Mouse (Mus musculus): ENCODE measurements at regions not wholly inside any gene's neighbourhood (a gene's known extent, or its start where the extent isn't known, plus 50 kb on each side); places are given as distances from the start of the nearest gene placed in this dataset.

DNA sequence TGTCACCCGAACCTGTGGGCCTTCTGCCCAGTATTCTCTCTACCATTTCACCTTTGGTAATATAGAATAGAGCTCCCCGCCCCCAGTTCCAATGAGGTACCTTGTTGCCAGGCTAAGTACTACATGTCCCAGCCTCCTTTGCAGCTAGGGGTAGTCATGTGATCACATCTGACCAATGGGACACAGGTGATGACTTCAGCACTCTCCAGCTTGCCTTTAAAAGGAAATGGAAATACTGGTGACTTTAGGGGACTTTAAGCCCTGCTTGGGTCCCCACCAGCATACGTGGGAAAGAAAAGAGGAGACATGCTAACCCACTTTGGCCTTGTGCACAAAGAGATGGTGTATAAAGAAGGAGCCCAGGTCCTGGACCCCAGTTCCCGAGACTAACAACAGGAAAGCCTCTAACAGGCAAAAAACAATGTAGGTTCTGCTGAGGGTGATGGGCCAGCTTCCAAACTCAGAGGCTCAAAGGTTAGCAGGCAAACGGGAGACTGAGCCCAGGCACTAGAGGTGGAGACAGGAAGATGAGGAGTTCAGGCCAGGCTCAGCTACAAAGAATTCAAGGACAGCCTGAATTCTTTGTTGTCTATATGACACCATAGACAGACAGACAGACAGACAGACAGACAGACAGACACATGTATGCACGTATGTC, 103.5 kb downstream of the 1700001O22Rik start:
- DNase-seq (ENCODE audit: extremely low spot score, low spot score) = peak; percentile 67

DNA sequence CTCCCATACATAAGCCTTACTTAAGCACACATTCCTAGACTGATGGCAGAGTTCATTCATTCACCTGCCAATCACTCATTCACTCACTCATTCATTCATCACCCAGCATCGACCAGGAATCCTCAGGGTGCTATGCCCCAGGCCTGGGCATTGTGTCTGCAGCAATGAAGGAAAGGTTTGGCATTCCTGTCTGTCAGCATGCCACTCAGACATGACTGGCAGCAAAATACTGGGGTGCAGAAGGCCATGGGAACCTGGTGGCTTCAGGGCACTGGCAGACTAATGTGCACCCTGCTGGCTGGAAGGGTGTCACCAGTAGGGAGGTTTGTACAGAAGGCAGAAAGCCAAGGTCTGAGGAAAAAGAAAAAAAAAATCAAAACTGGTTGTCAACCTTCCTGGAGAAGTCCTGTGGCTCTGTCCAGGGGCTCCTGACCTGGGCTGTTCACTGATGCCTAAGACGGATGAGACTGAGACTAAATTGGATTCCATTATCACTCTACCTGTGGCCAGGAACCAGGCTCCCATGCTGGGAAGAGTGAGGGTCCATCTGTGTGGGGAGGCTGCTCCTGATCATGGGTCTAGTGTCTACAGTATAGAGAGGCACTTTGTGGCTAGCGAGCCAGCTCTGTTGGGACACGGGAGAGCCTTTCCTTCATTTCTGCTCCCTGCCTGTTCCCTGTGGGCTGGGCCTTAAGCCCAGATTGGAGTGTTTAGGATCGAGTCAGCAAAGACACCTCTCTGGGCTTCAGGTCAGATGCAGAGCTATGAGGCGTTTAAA, 104.1 kb downstream of the Cstad start:
- no peak for DNase-seq (ENCODE audit: extremely low spot score, low spot score)

DNA sequence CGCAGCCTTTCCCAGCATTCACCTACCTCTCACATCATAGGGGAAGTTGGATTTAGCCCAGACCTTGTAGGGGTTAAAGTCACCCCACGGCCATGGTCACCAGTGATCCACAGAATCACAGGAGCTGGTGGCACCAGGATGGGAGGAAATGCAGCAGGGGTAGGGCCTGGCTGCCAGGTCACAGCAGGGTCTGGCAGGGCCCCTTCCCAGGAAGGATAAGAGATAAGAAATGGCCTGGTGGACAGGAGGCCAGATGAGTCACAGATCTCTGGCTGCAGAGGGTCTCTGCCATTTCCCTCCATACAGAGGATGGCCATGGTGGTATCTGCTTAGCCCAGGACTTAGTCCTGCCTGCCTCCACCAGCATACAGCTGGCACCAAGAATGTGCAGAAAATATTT, 103.0 kb downstream of the Cstad start:
- no peak for DNase-seq (ENCODE audit: extremely low spot score, low spot score)

DNA sequence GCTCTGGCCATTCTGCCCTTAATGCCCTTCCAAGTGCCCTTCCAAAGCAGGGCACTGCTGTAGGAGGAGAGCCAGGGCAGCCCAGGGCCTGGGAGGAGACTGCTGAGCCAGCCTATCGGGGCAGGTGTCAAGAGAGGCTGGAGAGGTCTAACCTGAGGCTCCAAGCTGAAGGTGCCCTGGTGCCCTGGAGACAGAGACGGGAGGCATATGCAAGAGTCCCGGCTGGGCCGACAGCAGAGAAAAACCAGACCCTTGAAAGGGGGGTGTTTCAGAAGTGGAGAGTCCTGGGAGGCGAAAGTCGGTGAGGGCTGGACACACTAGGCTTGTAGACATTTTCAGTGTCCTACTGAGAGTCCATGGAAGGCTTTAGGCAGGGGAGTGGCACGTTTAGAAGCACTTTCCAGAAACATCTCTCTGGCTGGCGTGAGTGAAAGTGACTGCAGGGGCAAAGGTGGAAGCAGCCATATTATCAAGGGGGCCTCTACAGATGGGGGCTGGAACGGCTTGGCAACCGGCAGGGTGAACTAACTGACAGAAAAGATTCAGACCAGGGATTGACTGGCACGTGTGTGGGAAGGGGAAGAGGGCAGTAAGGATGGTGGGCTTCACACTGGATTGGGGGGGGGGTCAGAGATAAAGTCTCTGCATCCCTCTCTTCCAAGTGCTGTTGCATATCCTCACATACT, 101.1 kb downstream of the Cstad start:
- no peak for DNase-seq (ENCODE audit: extremely low spot score, low spot score)

DNA sequence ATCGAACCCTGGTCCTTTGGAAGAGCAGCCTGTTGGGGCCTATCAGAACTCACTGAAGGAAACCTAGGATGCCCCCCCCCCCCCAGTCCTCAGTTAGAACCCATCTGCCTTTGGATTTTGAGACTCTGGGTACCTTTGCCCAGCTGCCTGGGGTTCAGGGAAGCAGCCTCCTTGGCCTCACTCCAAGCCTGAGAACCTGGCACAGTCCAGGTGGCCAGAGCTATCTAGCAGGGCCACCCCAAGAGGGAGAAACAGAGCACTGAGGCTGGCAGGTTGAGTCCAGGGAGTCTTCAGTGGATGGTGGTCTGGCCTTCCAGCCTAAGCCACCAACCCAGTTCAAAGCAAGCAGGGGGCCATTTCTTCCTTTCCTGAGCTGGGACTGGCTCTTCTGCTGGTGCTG, 100.2 kb downstream of the Cstad start:
- no peak for DNase-seq (ENCODE audit: extremely low spot score, low spot score)

DNA sequence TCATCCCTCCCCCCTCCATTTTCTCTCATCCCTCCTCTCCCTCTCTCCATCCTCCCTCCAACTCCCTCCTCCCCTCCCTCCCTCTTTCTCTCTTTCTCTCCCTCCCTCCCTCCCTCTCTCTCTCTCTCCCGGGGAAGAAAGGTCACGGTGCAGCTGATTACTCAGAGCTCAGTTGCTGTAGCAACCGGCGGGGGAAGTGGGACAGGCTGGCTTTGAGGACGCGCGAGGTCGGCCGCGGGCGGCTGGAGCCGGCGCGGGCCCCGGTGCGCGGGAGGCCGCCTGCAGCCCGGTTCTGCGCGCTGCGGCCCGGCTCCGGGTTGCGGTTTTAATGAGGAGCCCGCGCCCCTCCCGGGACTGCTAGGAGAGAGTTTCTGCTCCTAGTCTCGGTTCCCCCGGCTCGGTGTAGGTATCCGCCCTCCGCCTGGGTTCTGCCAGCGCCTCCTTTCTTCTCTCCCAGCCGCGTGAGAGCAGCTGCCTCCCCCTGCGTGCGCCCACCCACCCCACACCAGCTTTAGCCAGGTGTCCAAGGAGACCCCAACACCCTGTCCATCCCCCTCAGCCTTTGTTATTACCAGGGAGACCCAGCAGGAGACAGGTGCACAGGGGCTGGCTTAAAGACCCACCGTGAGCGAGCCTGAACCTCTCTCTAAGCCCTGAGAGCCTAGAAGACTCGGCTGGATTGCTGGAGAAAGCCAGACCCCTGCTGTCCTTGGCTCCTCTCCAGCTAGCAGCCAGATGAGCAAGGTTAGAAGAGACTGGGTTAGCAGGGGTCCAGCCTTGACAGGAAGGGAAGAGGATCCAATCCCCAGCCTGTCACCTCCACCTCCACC, 98.6 kb downstream of the Cstad start:
- DNase-seq (ENCODE audit: extremely low spot score, low spot score) = peak; percentile 80

DNA sequence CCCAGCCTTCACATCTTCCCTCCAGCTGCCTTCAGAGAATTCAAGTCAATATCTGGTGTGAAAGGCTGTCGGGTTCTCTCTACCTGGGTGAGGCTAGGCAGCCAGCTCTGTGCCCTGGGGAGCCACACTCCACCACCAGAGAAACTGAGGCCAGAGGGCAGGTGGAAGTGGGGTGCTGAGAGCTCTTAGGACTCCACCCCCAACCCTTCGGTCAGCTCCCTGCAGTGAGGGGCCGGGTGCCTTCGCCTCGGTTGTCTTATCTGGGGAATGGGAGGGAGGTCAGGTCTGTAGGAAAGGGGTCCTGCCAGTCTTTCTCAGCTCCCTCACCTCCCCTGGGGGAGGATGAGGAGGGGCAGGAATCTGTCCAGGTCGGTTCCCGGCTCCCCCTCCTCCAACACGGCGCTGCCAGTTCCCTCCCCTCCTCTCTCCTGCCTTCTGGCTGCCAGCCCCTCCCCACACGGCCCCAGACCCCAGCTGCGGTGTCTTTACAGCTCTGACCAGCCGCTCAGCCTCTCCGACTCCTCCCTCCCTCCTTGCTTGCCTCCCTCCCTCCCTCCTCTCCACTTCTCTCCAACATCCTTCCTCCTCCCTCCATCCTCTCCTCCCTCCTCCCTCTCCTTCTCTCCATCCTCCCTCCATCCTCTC, 97.8 kb downstream of the Cstad start:
- peak; percentile 87 for DNase-seq (ENCODE audit: extremely low spot score, low spot score)

DNA sequence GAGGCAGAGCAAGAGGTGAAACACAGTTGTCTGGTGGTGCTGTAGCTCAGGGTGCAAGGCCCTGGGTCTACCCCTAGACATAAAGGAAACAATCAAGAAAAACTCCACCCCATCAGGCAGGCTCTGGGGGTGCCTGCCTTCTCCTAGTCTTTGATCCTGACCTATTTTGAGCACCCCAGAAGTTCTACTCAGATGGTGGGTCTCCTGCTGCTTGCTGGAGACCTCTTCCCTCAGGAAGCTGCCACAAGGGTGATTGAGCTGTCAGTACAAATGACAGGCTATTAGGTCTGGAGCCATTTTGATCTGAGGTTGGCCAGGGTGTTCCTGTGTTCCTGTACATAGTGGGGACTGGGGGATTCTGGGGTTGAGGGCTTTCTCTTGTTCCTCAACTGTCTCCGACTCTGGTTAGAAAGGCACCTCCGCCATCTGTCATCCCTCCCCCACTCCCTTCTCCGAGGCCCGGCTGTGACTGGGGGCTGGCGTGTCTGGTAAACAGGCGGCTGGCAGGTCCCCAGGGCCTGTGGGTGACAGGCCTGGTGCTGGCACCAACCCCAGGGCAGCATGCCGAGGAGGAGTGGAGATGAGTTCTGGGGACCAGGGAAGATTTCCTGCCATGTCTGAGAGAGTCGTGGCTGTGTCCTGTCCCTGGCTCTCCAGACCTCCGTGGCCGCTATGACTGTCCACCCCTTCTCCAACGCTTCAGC, 97.2 kb downstream of the Cstad start:
- peak; percentile 54 for DNase-seq (ENCODE audit: extremely low spot score, low spot score)

DNA sequence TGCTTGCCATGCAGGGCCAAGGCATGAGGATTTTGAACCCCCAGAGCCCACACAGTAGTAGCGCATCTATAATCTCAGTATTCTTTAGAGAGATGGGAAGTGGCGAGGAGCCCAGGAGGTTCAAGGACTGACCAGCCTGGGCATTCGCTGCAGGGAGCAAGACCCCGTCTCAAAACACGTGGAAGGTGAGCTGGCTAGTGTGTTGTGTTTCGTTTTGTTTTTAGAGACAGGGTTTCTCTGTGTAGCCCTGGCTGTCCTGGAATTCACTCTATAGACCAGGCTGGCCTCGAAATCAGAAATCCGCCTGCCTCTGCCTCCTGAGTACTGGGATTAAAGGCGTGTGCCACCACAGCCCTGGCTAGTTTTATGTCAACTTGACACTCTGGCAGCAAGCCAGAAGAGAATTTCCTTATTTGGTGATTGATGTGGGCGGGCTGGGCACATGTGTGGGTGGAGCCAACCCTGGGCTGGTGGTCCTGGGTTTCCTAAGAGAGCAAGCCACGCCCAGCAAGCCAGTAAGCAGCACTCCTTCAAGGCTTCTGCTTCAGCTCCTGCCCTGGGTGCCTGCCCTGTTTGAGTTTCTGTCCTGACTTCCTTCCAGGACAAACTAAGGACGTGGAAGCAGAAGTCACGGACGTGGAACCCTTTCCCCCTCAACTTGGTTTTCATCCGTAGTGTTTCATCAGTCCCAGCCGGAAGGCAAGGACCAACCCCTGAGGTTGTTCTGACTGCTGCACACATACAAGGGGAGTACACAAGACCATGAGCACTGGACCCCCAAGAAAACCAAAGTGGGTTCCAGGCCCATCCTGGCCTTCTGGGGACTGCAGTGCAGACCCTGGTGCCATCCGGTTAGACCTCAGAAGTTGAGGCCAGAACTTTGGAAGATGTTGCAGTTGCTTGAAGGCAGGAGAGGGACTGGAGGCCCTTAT, 96.4 kb downstream of the Cstad start:
- DNase-seq (ENCODE audit: extremely low spot score, low spot score) = no peak

DNA sequence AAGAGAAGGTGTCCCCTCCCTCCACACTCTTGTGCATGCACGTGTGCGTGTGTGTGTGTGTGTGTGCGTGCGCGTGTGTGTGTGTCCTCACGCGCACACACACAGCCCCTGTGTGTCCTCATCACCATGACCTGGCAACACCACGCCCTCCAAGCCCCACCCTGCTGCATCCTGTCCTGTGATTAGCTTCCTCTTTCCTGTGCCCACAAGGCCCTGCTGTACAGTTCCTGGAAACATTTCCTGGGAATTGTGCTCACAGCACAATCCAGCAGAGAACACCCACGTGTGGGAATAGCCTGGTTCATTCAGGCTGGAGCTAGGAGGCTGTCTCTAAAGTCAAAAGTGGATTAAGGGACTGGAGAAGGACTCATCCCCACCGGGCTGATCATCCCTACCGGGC, 95.5 kb downstream of the Cstad start:
- DNase-seq (ENCODE audit: extremely low spot score, low spot score) = no peak

DNA sequence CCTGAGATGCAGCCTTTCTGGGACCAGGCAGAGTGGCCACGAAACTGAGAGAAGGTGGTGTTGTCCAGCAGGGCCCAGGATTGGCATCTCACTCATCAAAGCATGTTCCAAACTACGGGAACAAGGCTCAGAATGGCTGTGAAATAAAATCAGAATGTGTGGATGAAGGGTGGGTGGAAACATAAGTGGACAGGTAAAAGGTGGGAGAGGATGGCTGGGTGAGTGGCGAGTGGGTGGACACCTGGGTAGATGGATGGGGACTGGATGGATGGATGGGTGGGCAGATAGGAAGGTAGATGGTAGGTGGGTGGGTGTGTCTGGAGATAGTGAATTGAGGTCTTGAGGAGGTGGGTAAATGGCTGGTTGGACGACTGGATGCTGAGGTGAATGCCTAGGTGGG, 93.6 kb downstream of the Cstad start:
- no peak for DNase-seq (ENCODE audit: extremely low spot score, low spot score)

DNA sequence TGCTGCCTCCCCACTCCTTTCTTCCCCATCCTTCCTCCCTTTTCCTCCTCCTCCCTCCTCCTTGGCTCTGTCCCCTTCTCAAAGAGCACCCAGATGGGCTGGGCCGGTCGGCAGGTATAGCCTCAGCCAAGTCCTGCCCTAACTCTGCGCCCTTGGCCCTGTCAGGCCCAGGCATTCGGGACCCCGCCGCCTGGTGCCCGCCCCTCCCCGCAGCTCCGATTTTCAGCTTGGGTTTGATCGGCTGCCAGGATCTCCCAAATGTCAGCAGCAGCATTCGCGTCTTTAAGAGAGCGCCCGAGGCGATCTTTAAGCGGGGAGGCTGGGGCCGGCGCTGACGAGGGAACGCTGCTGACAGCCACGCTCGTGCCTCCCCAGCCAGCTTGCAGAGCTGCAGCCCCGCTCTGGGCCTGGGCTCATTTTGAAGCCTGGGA, 92.3 kb downstream of the Cstad start:
- peak; percentile 57 for DNase-seq (ENCODE audit: extremely low spot score, low spot score)

DNA sequence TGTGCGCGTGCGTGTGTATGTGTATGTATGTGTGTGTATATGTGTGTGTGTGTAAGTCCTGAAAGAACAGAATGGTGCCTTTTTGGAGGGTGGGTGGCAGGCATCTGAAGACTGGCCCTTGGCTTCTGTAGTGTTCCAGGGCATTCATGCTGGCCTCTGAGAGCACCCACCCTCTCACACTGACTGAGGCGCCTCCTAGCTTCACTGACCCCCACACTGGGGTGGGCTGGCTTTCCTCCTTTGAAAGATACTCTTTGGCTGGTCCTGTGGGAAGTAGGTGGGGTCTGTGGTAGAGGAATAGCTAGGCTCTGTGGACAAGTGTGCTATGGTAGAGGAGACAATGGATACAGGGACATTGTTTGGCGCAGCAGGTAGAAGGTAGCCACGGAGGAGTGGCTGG, 91.5 kb downstream of the Cstad start:
- no peak for DNase-seq (ENCODE audit: extremely low spot score, low spot score)

DNA sequence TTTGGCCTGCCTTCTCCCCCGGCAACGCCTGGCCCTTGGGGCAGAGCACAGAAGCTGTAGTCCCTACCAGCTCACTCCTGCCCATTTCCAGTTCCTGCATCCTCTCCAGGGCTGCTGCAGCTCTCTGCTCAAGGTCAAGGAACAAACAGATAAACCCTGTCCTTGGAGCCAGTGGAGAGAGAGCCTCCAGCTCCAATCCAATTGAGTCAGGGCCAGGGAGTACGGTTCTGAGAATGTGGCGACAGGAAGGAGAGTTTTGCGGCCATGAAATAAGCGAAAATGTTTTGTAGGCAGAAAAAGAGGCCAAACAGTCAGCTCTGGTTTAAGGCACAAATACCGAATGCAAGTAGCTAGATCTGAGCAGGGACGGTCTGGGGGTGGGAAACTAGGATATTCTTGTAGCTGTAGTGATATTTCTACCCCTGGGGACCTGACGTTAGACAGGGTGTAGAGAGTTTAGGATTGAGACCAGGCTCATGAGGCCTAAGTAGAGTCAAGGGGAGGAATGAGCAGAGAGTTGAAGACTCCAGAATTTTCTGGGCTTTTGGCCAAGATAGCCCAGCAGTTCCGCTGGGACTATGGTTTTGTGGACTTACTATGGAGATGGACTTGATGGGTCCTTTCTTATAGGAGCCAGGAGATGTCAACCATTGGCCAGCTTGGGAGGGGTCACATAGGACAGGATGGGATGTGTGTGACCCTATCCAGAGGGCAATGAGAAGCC, 90.5 kb downstream of the Cstad start:
- no peak for DNase-seq (ENCODE audit: extremely low spot score, low spot score)

DNA sequence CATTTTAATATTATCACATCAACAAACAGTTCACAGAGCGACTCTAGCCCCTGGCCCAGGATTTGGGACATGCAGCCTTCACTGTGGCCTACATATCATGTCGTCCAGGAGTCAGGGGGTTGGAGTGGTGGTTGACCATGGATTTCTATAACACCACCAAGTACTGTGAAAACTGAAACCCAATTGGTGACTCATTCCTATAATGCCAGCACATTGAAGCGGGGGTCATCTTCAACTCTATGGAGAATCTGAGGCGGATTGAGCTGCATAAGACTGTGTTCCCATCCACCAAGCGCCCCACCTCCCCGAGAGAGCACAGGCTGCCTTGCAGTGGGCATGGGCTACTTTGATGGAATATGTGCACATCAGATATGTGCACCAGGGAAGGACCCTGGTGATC, 89.6 kb downstream of the Cstad start:
- DNase-seq (ENCODE audit: extremely low spot score, low spot score) = no peak

DNA sequence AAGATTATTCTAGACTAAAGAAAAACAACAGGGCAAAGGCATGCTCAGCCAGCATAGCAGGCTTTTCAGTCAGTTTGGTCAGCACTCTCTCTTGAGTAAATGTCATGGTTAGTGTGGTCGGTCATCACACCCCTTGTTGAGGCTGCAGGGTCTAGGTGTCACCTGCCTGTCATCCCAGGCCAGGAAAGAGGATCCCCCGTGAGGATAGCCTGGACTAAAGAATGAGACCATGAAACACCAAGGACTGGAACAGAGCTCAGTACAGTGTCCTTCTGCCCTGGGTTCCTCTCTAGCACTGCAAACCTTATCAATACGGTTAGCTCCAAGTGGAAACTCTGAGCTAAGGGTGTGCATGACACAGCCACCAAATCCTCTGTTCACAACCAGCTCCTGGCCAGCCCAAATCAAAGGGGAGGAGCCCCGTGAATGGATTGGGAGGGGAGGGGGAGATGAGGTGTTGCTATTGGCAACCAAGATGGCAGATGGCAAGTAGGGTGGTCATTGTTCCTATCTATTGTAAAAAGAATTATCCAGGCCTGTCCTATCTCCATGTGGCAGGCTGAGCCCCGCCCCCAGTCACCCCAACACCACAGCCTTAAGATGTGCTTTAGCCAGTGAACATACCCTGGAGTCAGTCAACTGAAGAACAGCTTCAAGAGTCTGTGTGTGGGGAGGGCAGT, 87.4 kb downstream of the Cstad start:
- DNase-seq (ENCODE audit: extremely low spot score, low spot score) = peak; percentile 49

DNA sequence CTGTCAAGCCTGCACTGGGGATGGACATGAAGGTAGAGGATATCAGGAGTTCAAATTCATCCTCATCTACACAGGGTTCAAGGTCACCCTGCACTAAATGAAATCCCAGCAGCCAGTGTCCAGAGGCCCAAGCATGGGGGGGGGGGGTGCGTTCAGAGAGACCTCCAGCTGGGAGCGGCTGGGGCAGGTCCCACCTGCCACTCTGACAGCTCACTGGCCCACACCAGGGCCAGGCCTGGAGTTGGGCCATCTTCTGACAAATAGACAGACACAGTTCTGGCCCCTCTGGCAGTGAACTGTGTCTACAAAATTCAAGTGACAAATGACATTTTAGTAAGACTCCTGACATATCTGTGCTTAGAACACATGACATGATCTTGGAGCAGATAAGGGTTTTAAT, 86.8 kb downstream of the Cstad start:
- no peak for DNase-seq (ENCODE audit: extremely low spot score, low spot score)

DNA sequence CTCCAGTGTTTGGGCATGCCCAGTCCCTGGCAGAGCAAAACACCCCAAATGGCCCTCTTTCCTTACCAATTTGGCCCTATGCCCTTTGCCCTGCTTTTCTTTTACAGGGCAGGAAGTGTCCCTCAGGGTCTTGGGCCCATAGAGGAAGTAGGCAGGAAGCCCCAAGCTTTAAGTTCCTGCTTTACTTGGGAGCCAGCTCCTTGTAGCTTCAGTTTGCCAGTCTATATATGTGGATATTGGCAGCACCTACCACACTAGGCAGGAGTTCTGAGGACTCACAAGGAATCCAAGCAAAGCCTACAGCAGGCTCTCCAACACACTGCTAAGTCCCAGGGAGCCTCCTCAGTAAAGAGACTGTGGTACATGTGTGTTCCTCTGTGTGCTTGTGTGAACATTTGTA, 84.2 kb downstream of the Cstad start:
- DNase-seq (ENCODE audit: extremely low spot score, low spot score) = no peak
